Mouse (Mus musculus): ENCODE results near the gene Rfx2.

- TF ChIP-seq CTCF (IDR thresholded peaks at IDR 0.05; ENCODE audit: borderline replicate concordance, insufficient read depth, low read length) (no peak), POLR2A (IDR thresholded peaks at IDR 0.05; ENCODE audit: low read depth, low read length) (no peak)
Observed at GRCm38 (mm10) chr17:56738221-56738620, 92.6 kb downstream of the Rfx2 start.
